Mouse (Mus musculus) thymus, adult 2 months (tissue): ENCODE results near the gene Ubl7.

Experiments used
- CTCF ChIP-seq: fragments of 200-500 bp; IDR thresholded peaks from 2 replicates; pipeline ENCODE4 v1.5.1; 2012; ENCODE audit warnings: mild to moderate bottlenecking, control low read depth, low read length, moderate library complexity, borderline replicate concordance; ENCODE audit not compliant: control insufficient read depth, poor library complexity, insufficient read depth; ENCODE audit errors: extremely low read depth
- POLR2A ChIP-seq: fragments of 200-500 bp; IDR thresholded peaks from 2 replicates; pipeline ENCODE4 v1.6.1; 2012; ENCODE audit warnings: mild to moderate bottlenecking, low read length, control low read depth, moderate library complexity; ENCODE audit not compliant: control insufficient read depth, poor library complexity, insufficient read depth; ENCODE audit errors: extremely low read depth

DNA sequence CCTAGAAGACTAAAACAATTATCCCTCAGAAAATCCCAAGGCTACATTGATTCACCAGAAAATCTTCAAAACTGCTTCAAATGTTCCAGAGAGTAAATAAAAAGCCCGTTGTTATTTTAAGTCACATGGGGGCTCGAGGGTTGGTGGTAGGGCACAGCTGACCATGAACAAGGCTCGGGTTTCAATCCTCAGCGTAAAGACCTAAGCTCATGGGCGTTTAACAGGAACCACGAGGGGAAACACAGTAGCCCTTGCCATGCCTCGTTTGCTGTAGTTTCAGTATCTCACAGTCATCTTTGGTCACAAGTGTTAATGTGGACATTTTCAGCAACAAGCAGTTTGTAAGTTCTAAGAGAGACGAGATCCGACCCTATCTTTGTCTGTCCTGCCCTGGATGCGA, 10.3 kb upstream of the Ubl7 start:
- TF ChIP-seq CTCF = no peak
- no peak for TF ChIP-seq POLR2A
